Mouse (Mus musculus): ENCODE results near the gene Sytl3. TPM values are rescaled to one million over a fixed set of nuclear protein-coding genes. Genes with fewer than 3 reads are reported as not detected.

Gene Sytl3
- total and polyA plus RNA-seq, 3 experiments, result 0.16 to 0.34 (median 0.23) TPM

DNA sequence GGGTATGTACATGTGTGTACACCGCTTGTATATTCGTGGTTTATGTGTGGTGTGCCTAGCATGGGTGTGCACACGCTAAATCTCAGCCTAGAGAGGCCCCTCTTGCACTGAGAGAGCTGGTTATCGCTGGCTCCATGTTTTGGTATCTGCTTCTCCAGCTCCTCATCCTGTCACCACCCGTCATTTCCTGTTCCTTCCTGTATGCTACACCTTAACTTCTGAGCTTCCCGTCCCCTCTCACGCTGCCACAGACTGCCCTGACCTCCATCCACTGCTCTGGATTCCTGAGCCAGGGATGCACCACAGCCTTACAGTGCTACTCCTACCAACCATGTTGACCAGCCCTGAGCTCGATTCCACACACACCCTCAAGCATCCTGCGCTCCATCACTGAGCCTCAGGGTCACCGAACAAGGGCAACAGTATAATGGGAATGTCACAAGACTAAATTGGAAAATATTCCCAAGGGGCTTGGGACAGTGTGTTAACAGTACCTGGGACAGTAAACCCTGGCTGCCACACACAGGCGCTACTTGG lies 84.2 kb downstream of the Sytl3 start:
- intact Hi-C loops (cut with DNase I), result loop anchor here (5.0 kb wide), 1 partner anchor 34 kb away; no protein-coding TSS in a partner anchor
- Histone ChIP-seq H3K9ac (ENCODE audit: low read depth, low read length) (no peak overlapping the region), H3K27me3 (ENCODE audit: control insufficient read depth, insufficient read depth, low read length) (no peaks in the 10 kb centered on the region), H3K4me1 (ENCODE audit: control insufficient read depth, insufficient read depth, low read length) (peaks cover 19% of the 10 kb centered on the region), H3K36me3 (ENCODE audit: control insufficient read depth, insufficient read depth, low read length) (peaks cover 2% of the 10 kb centered on the region; the same call in 1 of the 2 replicates), H3K27ac (no peak overlapping the region), H3K4me3 (no peak overlapping the region), H3K79me2 (replicated peaks; ENCODE audit: control insufficient read depth, insufficient read depth, low read length) (no peaks in the 10 kb centered on the region)
- 67% methylated on average over 11 of the region's 11 CpGs for WGBS
- peak in 1 of 2 experiments; percentile 15 for DNase-seq
- no peak for TF ChIP-seq EP300 (IDR thresholded peaks at IDR 0.05; ENCODE audit: insufficient read depth, low read depth, low read length)
- no peak for TF ChIP-seq POLR2A (IDR thresholded peaks at IDR 0.05; ENCODE audit: insufficient read depth, low read depth, low read length)
- TF ChIP-seq CTCF (IDR thresholded peaks at IDR 0.05), result no peak

DNA sequence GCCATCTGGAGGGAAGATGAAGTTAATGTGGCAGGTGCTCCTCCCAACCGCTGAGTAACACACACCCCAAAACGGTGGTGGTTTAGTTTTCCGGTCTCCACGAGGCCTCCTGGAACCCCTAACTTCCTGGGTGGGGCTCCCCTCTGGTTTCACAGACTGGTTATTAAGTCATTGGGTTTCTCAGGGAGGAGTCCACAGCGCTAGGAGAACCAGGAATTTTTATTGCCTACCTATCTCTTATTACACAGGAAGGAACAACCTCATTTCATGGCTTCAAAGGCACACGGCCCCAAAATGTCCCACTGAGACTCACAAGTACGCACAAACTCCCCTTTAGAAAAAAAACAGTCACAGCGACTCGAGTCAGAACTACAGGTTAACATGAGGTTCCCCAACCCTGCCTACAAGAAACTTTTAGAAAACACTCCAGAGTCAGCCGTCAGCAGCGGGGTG lies 84.9 kb downstream of the Sytl3 start:
- Histone ChIP-seq H3K4me1 (ENCODE audit: control insufficient read depth, insufficient read depth, low read length) (peaks cover 25% of the 10 kb centered on the region), H3K79me2 (replicated peaks; ENCODE audit: control insufficient read depth, insufficient read depth, low read length) (no peaks in the 10 kb centered on the region), H3K9ac (ENCODE audit: low read depth, low read length) (no peak overlapping the region), H3K36me3 (ENCODE audit: control insufficient read depth, insufficient read depth, low read length) (peaks cover 2% of the 10 kb centered on the region; the same call in 1 of the 2 replicates), H3K27ac (no peak overlapping the region), H3K4me3 (no peak overlapping the region), H3K27me3 (ENCODE audit: control insufficient read depth, insufficient read depth, low read length) (no peaks in the 10 kb centered on the region)
- 53% methylated on average over 11 of the region's 11 CpGs for WGBS
- TF ChIP-seq EP300 (IDR thresholded peaks at IDR 0.05; ENCODE audit: insufficient read depth, low read depth, low read length), result no peak
- TF ChIP-seq POLR2A (IDR thresholded peaks at IDR 0.05; ENCODE audit: insufficient read depth, low read depth, low read length), result no peak
- TF ChIP-seq CTCF (IDR thresholded peaks at IDR 0.05), result no peak
- DNase-seq, result peak in 1 of 2 experiments; percentile 16
- intact Hi-C loops (cut with DNase I), result loop anchor here (5.0 kb wide), 1 partner anchor 33 kb away; no protein-coding TSS in a partner anchor

DNA sequence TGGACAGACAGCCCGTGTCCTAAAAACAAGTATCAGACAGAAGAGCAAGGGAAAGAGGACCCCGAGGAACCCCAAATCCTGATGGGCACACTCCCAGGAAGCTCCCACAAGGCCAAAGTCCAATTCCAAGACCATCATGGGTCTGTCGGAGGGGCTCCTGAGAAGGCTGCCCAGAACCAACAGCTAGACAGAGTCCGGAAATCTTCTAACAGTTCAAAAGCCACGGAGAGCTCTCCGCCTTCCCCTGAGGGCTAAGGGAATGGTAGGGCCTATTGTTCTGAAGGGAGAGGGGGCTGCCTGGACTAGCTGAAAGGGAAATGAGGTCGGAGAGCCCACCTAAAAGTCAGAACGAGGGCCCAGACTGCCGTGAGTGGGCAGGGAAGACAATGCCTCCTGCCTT lies 85.5 kb downstream of the Sytl3 start:
- no peaks in the 10 kb centered on the region for H3K79me2 ChIP-seq (replicated peaks; ENCODE audit: control insufficient read depth, insufficient read depth, low read length)
- TF ChIP-seq CTCF (IDR thresholded peaks at IDR 0.05), result no peak
- TF ChIP-seq POLR2A (IDR thresholded peaks at IDR 0.05; ENCODE audit: insufficient read depth, low read depth, low read length), result no peak
- no peak for TF ChIP-seq EP300 (IDR thresholded peaks at IDR 0.05; ENCODE audit: insufficient read depth, low read depth, low read length)
- no peak overlapping the region for H3K9ac ChIP-seq (ENCODE audit: low read depth, low read length)
- H3K4me1 ChIP-seq (ENCODE audit: control insufficient read depth, insufficient read depth, low read length), result peaks cover 27% of the 10 kb centered on the region
- peak in 1 of 2 experiments; percentile 12 for DNase-seq
- peaks cover 2% of the 10 kb centered on the region; the same call in 1 of the 2 replicates for H3K36me3 ChIP-seq (ENCODE audit: control insufficient read depth, insufficient read depth, low read length)
- H3K27ac ChIP-seq, result no peak overlapping the region
- H3K27me3 ChIP-seq (ENCODE audit: control insufficient read depth, insufficient read depth, low read length), result no peaks in the 10 kb centered on the region
- H3K4me3 ChIP-seq, result no peak overlapping the region
- intact Hi-C loops (cut with DNase I), result loop anchor here (5.0 kb wide), 1 partner anchor 33 kb away; no protein-coding TSS in a partner anchor
- WGBS, result 54% methylated on average over 9 of the region's 9 CpGs

DNA sequence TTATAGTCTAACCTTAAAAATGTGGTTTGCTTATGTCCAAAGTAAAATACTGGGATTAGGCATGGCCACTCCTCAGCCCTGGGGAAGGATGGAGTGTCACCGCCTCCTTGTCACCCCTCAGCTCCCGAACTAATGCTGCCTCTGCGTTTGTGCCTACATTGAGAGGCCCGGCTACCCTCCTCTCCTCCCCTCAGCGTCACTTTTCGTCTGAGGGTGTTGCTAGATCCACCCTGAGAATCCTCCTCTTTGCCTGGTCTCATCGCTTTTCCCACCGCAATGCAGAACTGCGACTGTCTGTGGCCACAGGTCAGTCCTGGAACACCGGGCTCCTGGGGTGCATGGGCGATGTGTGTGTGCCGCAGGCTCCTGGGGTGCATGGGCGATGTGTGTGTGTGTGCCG lies 86.0 kb downstream of the Sytl3 start:
- peaks cover 2% of the 10 kb centered on the region; the same call in 1 of the 2 replicates for H3K36me3 ChIP-seq (ENCODE audit: control insufficient read depth, insufficient read depth, low read length)
- peak in 1 of 2 experiments; percentile 13 for DNase-seq
- no peaks in the 10 kb centered on the region for H3K79me2 ChIP-seq (replicated peaks; ENCODE audit: control insufficient read depth, insufficient read depth, low read length)
- no peak overlapping the region for H3K9ac ChIP-seq (ENCODE audit: low read depth, low read length)
- intact Hi-C loops (cut with DNase I), result loop anchor here (5.0 kb wide), 1 partner anchor 32 kb away; no protein-coding TSS in a partner anchor
- H3K4me1 ChIP-seq (ENCODE audit: control insufficient read depth, insufficient read depth, low read length), result peaks cover 28% of the 10 kb centered on the region
- no peaks in the 10 kb centered on the region for H3K27me3 ChIP-seq (ENCODE audit: control insufficient read depth, insufficient read depth, low read length)
- WGBS, result 96% methylated on average over 14 of the region's 14 CpGs
- no peak overlapping the region for H3K27ac ChIP-seq
- no peak overlapping the region for H3K4me3 ChIP-seq
- TF ChIP-seq EP300 (IDR thresholded peaks at IDR 0.05; ENCODE audit: insufficient read depth, low read depth, low read length) (no peak), CTCF (IDR thresholded peaks at IDR 0.05) (no peak), POLR2A (IDR thresholded peaks at IDR 0.05; ENCODE audit: insufficient read depth, low read depth, low read length) (no peak)

DNA sequence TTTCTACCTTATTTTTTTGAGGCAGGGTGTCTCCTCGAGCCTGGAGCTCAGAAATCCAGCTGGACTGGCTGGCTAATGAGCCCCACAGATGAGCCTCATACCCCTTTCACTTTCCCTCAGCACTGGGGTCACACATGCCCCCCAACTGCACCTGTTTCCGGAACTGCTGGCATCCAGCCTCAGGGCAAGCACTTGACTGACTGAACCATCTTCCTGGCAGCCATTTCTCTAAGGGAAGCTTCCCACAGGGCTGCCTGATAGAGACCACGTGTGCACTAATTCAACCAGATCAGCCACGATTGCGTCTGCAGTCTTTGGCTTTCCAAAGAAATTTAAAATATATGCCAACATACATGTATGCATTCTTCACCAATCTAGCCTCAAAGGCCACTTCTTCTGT lies 86.6 kb downstream of the Sytl3 start:
- H3K27me3 ChIP-seq (ENCODE audit: control insufficient read depth, insufficient read depth, low read length), result no peaks in the 10 kb centered on the region
- intact Hi-C loops (cut with DNase I), result no loop called here
- no peak overlapping the region for H3K9ac ChIP-seq (ENCODE audit: low read depth, low read length)
- no peaks in the 10 kb centered on the region for H3K79me2 ChIP-seq (replicated peaks; ENCODE audit: control insufficient read depth, insufficient read depth, low read length)
- TF ChIP-seq POLR2A (IDR thresholded peaks at IDR 0.05; ENCODE audit: insufficient read depth, low read depth, low read length) (no peak), EP300 (IDR thresholded peaks at IDR 0.05; ENCODE audit: insufficient read depth, low read depth, low read length) (no peak), CTCF (IDR thresholded peaks at IDR 0.05) (no peak)
- peaks cover 28% of the 10 kb centered on the region for H3K4me1 ChIP-seq (ENCODE audit: control insufficient read depth, insufficient read depth, low read length)
- 74% methylated on average over 5 of the region's 5 CpGs for WGBS
- no peak overlapping the region for H3K4me3 ChIP-seq
- no peak for DNase-seq
- H3K27ac ChIP-seq, result no peak overlapping the region
- peaks cover 2% of the 10 kb centered on the region; the same call in 1 of the 2 replicates for H3K36me3 ChIP-seq (ENCODE audit: control insufficient read depth, insufficient read depth, low read length)

DNA sequence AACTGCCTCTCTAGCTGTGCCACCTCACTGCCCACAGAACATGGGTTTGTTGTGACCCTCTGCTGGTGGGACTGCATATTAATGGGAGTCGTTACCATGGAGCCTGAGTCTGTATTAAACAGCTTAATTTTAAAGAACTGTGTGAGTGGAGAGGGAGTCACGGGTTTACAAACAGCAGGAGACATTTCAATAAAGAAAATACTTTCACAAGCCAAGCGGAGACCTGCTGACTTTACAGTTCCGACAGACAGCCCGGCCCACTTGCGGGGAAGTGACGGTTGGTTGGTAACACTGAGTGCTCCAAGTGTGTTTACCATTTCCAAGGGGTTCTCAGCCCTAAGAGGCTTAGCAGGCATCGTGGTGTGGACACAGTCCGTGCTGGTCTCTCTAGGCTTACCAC lies 87.1 kb downstream of the Sytl3 start:
- H3K27ac ChIP-seq, result no peak overlapping the region
- 92% methylated on average over 9 of the region's 9 CpGs for WGBS
- intact Hi-C loops (cut with DNase I), result no loop called here
- H3K79me2 ChIP-seq (replicated peaks; ENCODE audit: control insufficient read depth, insufficient read depth, low read length), result no peaks in the 10 kb centered on the region
- DNase-seq, result no peak
- no peak overlapping the region for H3K4me3 ChIP-seq
- no peaks in the 10 kb centered on the region for H3K27me3 ChIP-seq (ENCODE audit: control insufficient read depth, insufficient read depth, low read length)
- TF ChIP-seq CTCF (IDR thresholded peaks at IDR 0.05), result no peak
- no peak overlapping the region for H3K9ac ChIP-seq (ENCODE audit: low read depth, low read length)
- H3K4me1 ChIP-seq (ENCODE audit: control insufficient read depth, insufficient read depth, low read length), result peaks cover 28% of the 10 kb centered on the region
- peaks cover 2% of the 10 kb centered on the region; the same call in 1 of the 2 replicates for H3K36me3 ChIP-seq (ENCODE audit: control insufficient read depth, insufficient read depth, low read length)
